Mouse (Mus musculus) thymus, adult 2 months (tissue): ENCODE measurements around the gene Srpk2.

ENCODE experiments used
- CTCF ChIP-seq: fragments of 200-500 bp; IDR thresholded peaks from 2 replicates; pipeline ENCODE4 v1.5.1; 2012; ENCODE audit warnings: mild to moderate bottlenecking, control low read depth, low read length, moderate library complexity, borderline replicate concordance; ENCODE audit not compliant: control insufficient read depth, poor library complexity, insufficient read depth; ENCODE audit errors: extremely low read depth
- POLR2A ChIP-seq: fragments of 200-500 bp; IDR thresholded peaks from 2 replicates; pipeline ENCODE4 v1.6.1; 2012; ENCODE audit warnings: mild to moderate bottlenecking, low read length, control low read depth, moderate library complexity; ENCODE audit not compliant: control insufficient read depth, poor library complexity, insufficient read depth; ENCODE audit errors: extremely low read depth

DNA sequence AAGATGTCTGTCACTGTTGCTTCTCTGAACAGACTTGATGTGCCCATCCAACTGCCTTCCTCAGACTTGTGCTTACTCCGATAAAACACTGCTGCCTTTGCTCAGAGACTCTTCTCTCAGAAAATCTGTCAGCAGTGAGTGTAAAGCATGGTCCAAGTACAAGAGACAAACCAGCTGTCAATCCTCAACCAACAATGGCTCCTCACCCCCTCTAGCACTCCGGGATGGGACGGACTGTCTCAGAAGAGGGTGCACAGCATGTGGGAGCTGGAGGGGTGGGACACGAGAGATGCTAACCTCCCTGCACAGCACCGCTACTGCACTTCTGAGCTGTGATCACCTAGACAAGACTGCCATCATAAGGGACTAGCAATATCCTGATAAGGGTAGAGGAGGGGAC lies 26.4 kb downstream of the Srpk2 start:
- no peak for TF ChIP-seq CTCF
- no peak for TF ChIP-seq POLR2A
